Mouse (Mus musculus) C2C12 (cell line): Measurements from ENCODE around the gene Ficd.

Source experiments
- CTCF ChIP-seq: IDR thresholded peaks from one replicate; pipeline ENCODE4 v1.5.1; 2011; ENCODE audit not compliant: control insufficient read depth, insufficient read depth, insufficient read length
- USF1 ChIP-seq: IDR thresholded peaks from one replicate; pipeline ENCODE4 v1.6.1; 2011; ENCODE audit warnings: low read depth, mild to moderate bottlenecking, control low read depth, moderate library complexity

DNA sequence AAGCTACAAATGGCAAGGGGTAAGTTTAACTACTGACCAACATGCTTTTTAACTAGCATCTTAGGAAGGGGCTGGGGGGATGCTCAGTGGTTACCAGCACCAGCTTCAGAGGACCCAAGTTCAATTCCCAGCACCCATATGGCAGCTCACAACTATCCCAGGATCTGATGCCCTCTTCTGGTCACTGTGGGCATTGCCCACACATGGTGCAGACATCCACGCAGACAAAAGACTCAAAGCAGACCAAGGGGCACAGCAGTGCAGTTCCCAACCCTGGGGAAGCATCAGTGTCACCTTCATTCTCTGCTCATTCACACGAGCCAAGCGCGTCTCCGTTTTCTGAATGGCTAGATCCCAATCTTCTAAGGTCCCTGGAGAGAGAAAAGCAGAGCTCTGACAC is 12.0 kb downstream of the Ficd start:
- TF ChIP-seq CTCF (no peak), USF1 (no peak)
